Mouse (Mus musculus): ENCODE measurements at regions not wholly inside any gene's neighbourhood (a gene's known extent, or its start where the extent isn't known, plus 50 kb on each side); places are given as distances from the start of the nearest gene placed in this dataset.

GRCm38 (mm10) chr4:9094076-9094475 is 855.2 kb upstream of the Car8 start:
- DNase-seq (ENCODE audit: low spot score in 2 of 2): no peak

GRCm38 (mm10) chr4:9083526-9083925 is 844.7 kb upstream of the Car8 start:
- DNase-seq (ENCODE audit: low spot score in 2 of 2): no peak

GRCm38 (mm10) chr4:9081701-9082562 is 843.1 kb upstream of the Car8 start:
- no peak for DNase-seq (ENCODE audit: low spot score in 2 of 2)

- DNase-seq (ENCODE audit: low spot score in 2 of 2): no peak
Observed at GRCm38 (mm10) chr4:9080821-9081493, 842.1 kb upstream of the Car8 start.

DNA sequence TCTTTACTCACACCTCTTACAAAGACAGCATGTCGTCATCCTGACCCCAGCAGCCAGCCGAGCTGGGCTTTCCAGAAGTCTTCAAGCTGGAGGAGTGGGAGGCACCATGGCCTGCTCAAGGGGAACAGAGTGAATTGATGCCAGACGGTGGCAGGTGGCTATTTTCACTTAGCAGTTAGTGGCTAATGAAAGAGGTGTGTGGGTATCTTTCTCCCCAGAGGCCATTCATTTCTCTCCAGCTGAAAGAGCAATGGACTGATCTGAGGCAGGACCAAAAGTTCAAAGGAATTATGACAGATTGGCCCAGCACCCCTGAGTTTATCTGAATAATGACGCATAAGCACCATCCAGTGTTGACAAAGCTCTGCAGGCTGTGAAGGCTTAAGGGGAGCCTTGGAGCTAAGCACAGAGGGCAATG is 841.0 kb upstream of the Car8 start:
- DNase-seq (ENCODE audit: low spot score in 2 of 2): no peak

- no peak for DNase-seq (ENCODE audit: low spot score in 2 of 2)
Observed at GRCm38 (mm10) chr4:9074447-9074846, 835.6 kb upstream of the Car8 start.

- DNase-seq (ENCODE audit: low spot score in 2 of 2): no peak
Observed at GRCm38 (mm10) chr4:9073736-9074428, 835.0 kb upstream of the Car8 start.

DNA sequence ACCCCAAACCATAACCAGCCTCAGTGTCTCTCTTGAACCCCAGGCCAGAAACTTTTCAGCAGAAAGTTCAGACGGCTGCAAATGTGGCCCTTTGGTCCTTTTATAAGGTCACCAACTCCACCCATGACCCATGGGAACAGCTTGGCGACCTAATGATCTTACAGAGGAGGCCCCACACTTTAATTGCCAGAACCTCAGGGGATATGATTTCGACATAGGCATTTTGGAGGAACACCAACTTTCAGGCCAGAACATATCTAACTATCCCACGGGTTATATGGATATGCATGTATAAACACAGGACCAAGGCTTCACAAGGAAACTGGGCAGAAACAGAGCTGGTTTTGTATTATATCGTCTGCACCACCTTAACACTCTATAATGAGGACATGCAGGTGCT is 833.5 kb upstream of the Car8 start:
- DNase-seq (ENCODE audit: low spot score in 2 of 2): no peak

GRCm38 (mm10) chr4:9067874-9068273 is 829.0 kb upstream of the Car8 start:
- DNase-seq (ENCODE audit: low spot score in 2 of 2): no peak

- no peak for DNase-seq (ENCODE audit: low spot score in 2 of 2)
Observed at GRCm38 (mm10) chr4:9065981-9066815, 827.4 kb upstream of the Car8 start.

GRCm38 (mm10) chr4:9061941-9062340 is 823.1 kb upstream of the Car8 start:
- no peak for DNase-seq (ENCODE audit: low spot score in 2 of 2)

DNA sequence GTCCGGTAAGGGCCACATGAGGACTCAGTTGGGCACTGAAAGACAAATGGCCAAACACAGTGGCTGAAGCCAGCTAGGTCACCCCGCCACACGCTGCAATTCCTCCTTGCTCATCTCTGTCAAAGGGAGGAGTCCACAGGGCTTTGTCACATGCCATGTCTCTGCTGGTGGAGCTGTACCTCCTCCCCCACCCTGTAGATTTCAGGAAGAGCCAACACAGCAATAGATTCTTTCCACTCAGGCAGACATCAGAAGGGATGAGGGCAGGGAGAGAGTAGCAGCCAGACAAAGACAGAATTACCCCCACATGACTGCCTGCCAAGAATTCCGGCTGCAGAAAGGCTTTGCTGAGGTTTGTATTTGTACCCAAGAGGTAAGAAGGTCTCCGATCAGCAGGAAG is 821.4 kb upstream of the Car8 start:
- DNase-seq (ENCODE audit: low spot score in 2 of 2): no peak

DNA sequence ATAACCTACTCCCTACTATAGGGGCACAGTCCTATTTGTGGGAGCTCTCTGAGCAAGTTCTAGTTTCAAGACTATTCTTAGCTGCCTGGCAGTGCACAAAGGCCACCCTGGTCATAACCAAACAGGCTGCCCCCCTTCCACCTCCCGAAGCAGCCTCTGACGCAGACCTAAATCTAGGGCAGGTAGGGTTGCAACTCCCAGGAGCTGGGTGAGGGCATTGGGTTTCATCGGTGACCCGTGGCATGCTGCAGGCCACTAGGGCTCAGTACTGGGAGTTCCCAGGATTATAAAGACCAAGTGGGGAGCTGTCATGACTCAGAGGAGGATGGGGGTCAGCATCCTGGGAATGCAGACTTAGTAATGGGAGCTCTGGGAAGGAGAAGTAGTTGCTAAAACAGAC is 818.8 kb upstream of the Car8 start:
- no peak for DNase-seq (ENCODE audit: low spot score in 2 of 2)

GRCm38 (mm10) chr4:9057113-9057512 is 818.3 kb upstream of the Car8 start:
- no peak for DNase-seq (ENCODE audit: low spot score in 2 of 2)

DNA sequence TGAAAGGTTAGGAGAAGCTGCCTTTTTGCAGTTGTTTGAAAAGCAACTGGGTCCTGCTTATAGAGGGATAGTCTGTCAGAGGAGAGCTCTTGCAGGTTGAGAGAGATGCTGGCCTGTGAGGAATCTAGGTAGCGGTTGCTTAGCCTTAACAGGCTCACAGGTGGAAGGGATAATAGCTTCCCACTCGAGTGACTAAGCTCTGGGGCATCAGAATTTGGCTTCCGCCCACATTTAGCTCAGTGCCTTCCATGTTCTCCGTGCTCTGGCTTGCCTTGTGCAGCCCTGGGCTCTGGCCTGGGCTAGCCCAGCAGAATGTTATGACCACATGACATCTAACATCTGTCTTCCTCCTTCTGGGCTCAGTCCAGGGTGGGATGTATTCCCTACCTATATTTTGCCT is 817.0 kb upstream of the Car8 start:
- no peak for DNase-seq (ENCODE audit: low spot score in 2 of 2)

- no peak for DNase-seq (ENCODE audit: low spot score in 2 of 2)
Observed at GRCm38 (mm10) chr4:9055266-9055820, 816.5 kb upstream of the Car8 start.

- no peak for DNase-seq (ENCODE audit: low spot score in 2 of 2)
Observed at GRCm38 (mm10) chr4:9048817-9049216, 810.0 kb upstream of the Car8 start.

DNA sequence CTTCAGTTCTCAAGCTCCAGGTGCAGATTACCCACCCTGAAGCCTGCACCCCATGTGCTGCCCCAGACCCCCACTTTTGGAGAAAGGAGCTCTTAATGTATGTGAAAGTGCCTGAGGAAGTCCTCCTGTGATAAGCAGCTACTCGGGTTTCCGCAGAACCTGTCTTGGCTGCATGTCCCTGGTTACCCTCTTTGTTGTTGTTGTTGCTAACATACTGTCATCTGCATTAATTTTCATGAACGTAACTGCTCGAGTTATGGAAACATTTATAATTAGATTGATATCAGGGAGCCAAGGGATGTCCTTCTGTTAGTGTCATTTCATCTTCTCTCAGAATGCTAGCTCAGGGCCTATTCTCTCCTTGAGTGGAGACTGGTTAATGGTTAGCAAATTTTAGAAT is 808.3 kb upstream of the Car8 start:
- no peak for DNase-seq (ENCODE audit: low spot score in 2 of 2)

GRCm38 (mm10) chr4:9046436-9046835 is 807.6 kb upstream of the Car8 start:
- DNase-seq (ENCODE audit: low spot score in 2 of 2): no peak

GRCm38 (mm10) chr4:9046030-9046429 is 807.2 kb upstream of the Car8 start:
- DNase-seq (ENCODE audit: low spot score in 2 of 2): no peak

- no peak for DNase-seq (ENCODE audit: low spot score in 2 of 2)
Observed at GRCm38 (mm10) chr4:9036005-9036404, 797.2 kb upstream of the Car8 start.
